Mouse (Mus musculus) embryonic facial prominence, embryonic 15.5 days (tissue): ENCODE results near the gene Tlx1. TPM values are rescaled to one million over a fixed set of nuclear protein-coding genes. Genes with fewer than 3 reads are reported as not detected.
A peak's percentile ranks its signal among the peaks of the same experiment; 100 is the strongest.

ENCODE experiments used
- ATAC-seq: fragments of 200-750 bp; cut with Nextera tagmentation; 2 replicates; pipeline ENCODE4 v1.8.0; 2017; ENCODE audit warnings: low read depth, moderate TSS enrichment; ENCODE audit not compliant: insufficient number of reproducible peaks, low FRiP score, low TSS enrichment
- H3K27ac ChIP-seq: fragments of 300-500 bp; sonication (generic); replicated peaks from 2 replicates; pipeline ENCODE4 v1.5.1; 2015; ENCODE audit warnings: mild to moderate bottlenecking, inconsistent platforms
- H3K27me3 ChIP-seq: fragments of 300-500 bp; sonication (generic); 2 replicates; pipeline ENCODE4 v1.6.1; 2015; ENCODE audit warnings: inconsistent platforms
- H3K36me3 ChIP-seq: fragments of 300-500 bp; sonication (generic); 2 replicates; pipeline ENCODE4 v1.6.1; 2015; ENCODE audit warnings: mild to moderate bottlenecking, inconsistent platforms
- H3K4me1 ChIP-seq: fragments of 300-500 bp; sonication (generic); 2 replicates; pipeline ENCODE4 v1.6.1; 2015; ENCODE audit warnings: inconsistent platforms
- H3K4me2 ChIP-seq: fragments of 300-500 bp; sonication (generic); replicated peaks from 2 replicates; pipeline ENCODE4 v1.6.1; 2015; ENCODE audit warnings: mild to moderate bottlenecking, inconsistent platforms
- H3K4me3 ChIP-seq: fragments of 300-500 bp; sonication (generic); replicated peaks from 2 replicates; pipeline ENCODE4 v1.5.1; 2015; ENCODE audit warnings: mild to moderate bottlenecking, inconsistent platforms
- H3K9ac ChIP-seq: fragments of 300-500 bp; sonication (generic); 2 replicates; pipeline ENCODE4 v1.6.1; 2015; ENCODE audit warnings: inconsistent platforms
- H3K9me3 ChIP-seq: fragments of 300-500 bp; sonication (generic); replicated peaks from 2 replicates; pipeline ENCODE4 v1.6.1; 2016; ENCODE audit warnings: inconsistent platforms
- WGBS: fragments of 180-500 bp; shearing (Covaris S2); methylation state at CpG from one replicate; pipeline ENCODE4 v1.1.7; 2015; 5-methylcytosine and 5-hydroxymethylcytosine counted together
- polyA plus RNA-seq: library from polyadenylated mRNA; unstranded; fragments of >200 nt; fragmentation: Nextera tagmentation; extraction: Ambion mirVana; gene quantifications from 2 replicates; pipeline ENCODE4 v1.2.1, GENCODE M21; 2015

The Tlx1 gene
- 1.2 and 1.4 TPM in 2 replicates for polyA plus RNA-seq

GRCm38 (mm10) chr19:45150490-45151181 is at the start of gene Tlx1:
Gene Tlx1, plus strand, starts transcription at chr19:45150680.
- H3K27ac ChIP-seq = 0 out of 2 replicates have a peak within 1 kb of the TSS, but pooled peaks have one; percentile 7

GRCm38 (mm10) chr19:45105591-45105990 is 44.9 kb upstream of the Tlx1 start:
- H3K4me3 ChIP-seq = no peak overlapping the region
- ATAC-seq = no peak
- H3K4me1 ChIP-seq = no peaks in the 10 kb centered on the region
- no peaks in the 10 kb centered on the region for H3K36me3 ChIP-seq
- H3K27me3 ChIP-seq = peaks cover 40% of the 10 kb centered on the region
- no peak overlapping the region for H3K9ac ChIP-seq
- no peak overlapping the region for H3K27ac ChIP-seq
- no peak overlapping the region for H3K4me2 ChIP-seq
- 23% methylated on average over 1 of the region's 1 CpGs for WGBS
- no peaks in the 10 kb centered on the region for H3K9me3 ChIP-seq

More at GRCm38 (mm10) chr19:45150490-45151181, at the start of gene Tlx1:
- Histone ChIP-seq H3K9ac (peak within 1 kb of the TSS; percentile 12; the same call in 1 of the 2 replicates), H3K4me1 (peaks cover 31% of the 10 kb centered on the region), H3K9me3 (no peaks in the 10 kb centered on the region), H3K4me2 (peak within 1 kb of the TSS; percentile 59), H3K4me3 (peak within 1 kb of the TSS; percentile 39), H3K36me3 (no peaks in the 10 kb centered on the region), H3K27me3 (peaks cover 99% of the 10 kb centered on the region)
- peak; percentile 7; the same call in 1 of the 2 replicates for ATAC-seq
- under 1% methylated on average over 55 of the region's 61 CpGs for WGBS

GRCm38 (mm10) chr19:45106689-45107088 is 43.8 kb upstream of the Tlx1 start:
- H3K27ac ChIP-seq = no peak overlapping the region
- H3K4me1 ChIP-seq = no peaks in the 10 kb centered on the region
- no peak overlapping the region for H3K9ac ChIP-seq
- H3K4me3 ChIP-seq = no peak overlapping the region
- H3K9me3 ChIP-seq = no peaks in the 10 kb centered on the region
- H3K4me2 ChIP-seq = no peak overlapping the region
- H3K27me3 ChIP-seq = peaks cover 35% of the 10 kb centered on the region
- WGBS = 41% methylated on average over 6 of the region's 6 CpGs
- no peak for ATAC-seq
- H3K36me3 ChIP-seq = no peaks in the 10 kb centered on the region

GRCm38 (mm10) chr19:45110681-45111080 is 39.8 kb upstream of the Tlx1 start:
- Histone ChIP-seq H3K4me1 (peaks cover 8% of the 10 kb centered on the region), H3K27ac (no peak overlapping the region), H3K27me3 (peaks cover 3% of the 10 kb centered on the region; the same call in 1 of the 2 replicates), H3K9me3 (no peaks in the 10 kb centered on the region), H3K4me3 (no peak overlapping the region), H3K9ac (no peak overlapping the region), H3K36me3 (no peaks in the 10 kb centered on the region), H3K4me2 (no peak overlapping the region)
- no peak for ATAC-seq
- 58% methylated on average over 8 of the region's 8 CpGs for WGBS

GRCm38 (mm10) chr19:45112444-45112843 is 38.0 kb upstream of the Tlx1 start:
- Histone ChIP-seq H3K27ac (no peak overlapping the region), H3K4me3 (no peak overlapping the region), H3K27me3 (no peaks in the 10 kb centered on the region; the same call in 1 of the 2 replicates), H3K4me2 (no peak overlapping the region), H3K9ac (no peak overlapping the region), H3K4me1 (peaks cover 8% of the 10 kb centered on the region), H3K36me3 (no peaks in the 10 kb centered on the region), H3K9me3 (no peaks in the 10 kb centered on the region)
- 87% methylated on average over 6 of the region's 6 CpGs for WGBS
- no peak for ATAC-seq

- Histone ChIP-seq H3K4me3 (no peak overlapping the region), H3K27me3 (peaks cover 8% of the 10 kb centered on the region), H3K9me3 (no peaks in the 10 kb centered on the region), H3K9ac (no peak overlapping the region), H3K27ac (no peak overlapping the region), H3K36me3 (no peaks in the 10 kb centered on the region), H3K4me1 (peaks cover 8% of the 10 kb centered on the region), H3K4me2 (no peak overlapping the region)
- peak; percentile 39; the same call in 1 of the 2 replicates for ATAC-seq
- WGBS = 5% methylated on average over 18 of the region's 18 CpGs
Measured at GRCm38 (mm10) chr19:45113791-45114460, 36.6 kb upstream of the Tlx1 start.

GRCm38 (mm10) chr19:45114772-45115171 is 35.7 kb upstream of the Tlx1 start:
- Histone ChIP-seq H3K4me2 (no peak overlapping the region), H3K4me3 (no peak overlapping the region), H3K27me3 (peaks cover 8% of the 10 kb centered on the region), H3K4me1 (peaks cover 8% of the 10 kb centered on the region), H3K9me3 (no peaks in the 10 kb centered on the region), H3K36me3 (no peaks in the 10 kb centered on the region), H3K27ac (no peak overlapping the region), H3K9ac (no peak overlapping the region)
- ATAC-seq = no peak
- 20% methylated on average over 3 of the region's 3 CpGs for WGBS

GRCm38 (mm10) chr19:45116798-45117197 is 33.7 kb upstream of the Tlx1 start:
- Histone ChIP-seq H3K36me3 (no peaks in the 10 kb centered on the region), H3K27me3 (peaks cover 12% of the 10 kb centered on the region), H3K4me2 (no peak overlapping the region), H3K9me3 (no peaks in the 10 kb centered on the region), H3K9ac (no peak overlapping the region), H3K4me3 (no peak overlapping the region), H3K4me1 (peaks cover 8% of the 10 kb centered on the region), H3K27ac (no peak overlapping the region)
- WGBS = 70% methylated on average over 1 of the region's 1 CpGs
- ATAC-seq = no peak

GRCm38 (mm10) chr19:45131966-45132628 is 18.4 kb upstream of the Tlx1 start:
- ATAC-seq = no peak
- Histone ChIP-seq H3K27ac (no peak overlapping the region), H3K4me1 (peaks cover 8% of the 10 kb centered on the region), H3K4me2 (no peak overlapping the region; the same call in 1 of the 2 replicates), H3K4me3 (no peak overlapping the region), H3K9ac (no peak overlapping the region), H3K9me3 (no peaks in the 10 kb centered on the region), H3K36me3 (no peaks in the 10 kb centered on the region), H3K27me3 (peaks cover 49% of the 10 kb centered on the region)
- 17% methylated on average over 14 of the region's 14 CpGs for WGBS

- WGBS = 14% methylated on average over 3 of the region's 3 CpGs
- H3K4me3 ChIP-seq = no peak overlapping the region
- no peak overlapping the region for H3K27ac ChIP-seq
- peaks cover 94% of the 10 kb centered on the region for H3K27me3 ChIP-seq
- no peak overlapping the region for H3K4me2 ChIP-seq
- ATAC-seq = no peak
- no peaks in the 10 kb centered on the region for H3K36me3 ChIP-seq
- no peaks in the 10 kb centered on the region for H3K9me3 ChIP-seq
- H3K9ac ChIP-seq = no peak overlapping the region
- 0 out of 2 replicates have a peak, but pooled peaks cover 5% of the 10 kb centered on the region for H3K4me1 ChIP-seq
Measured at GRCm38 (mm10) chr19:45142531-45142930, 7.9 kb upstream of the Tlx1 start.
